Mouse (Mus musculus) CD4-positive, CD25-positive, alpha-beta regulatory T cell, adult 2 months (primary cell): ENCODE measurements around the gene Lypd4.
A peak's percentile ranks its signal among the peaks of the same experiment; 100 is the strongest.
"Not testable (repeated sequence)": the region's sequence is repeated elsewhere in the genome, so short reads cannot be mapped to it uniquely, and the experiment has no call there.

Source experiments
- DNase-seq: peaks from one replicate; pipeline ENCODE4 v3.0.0-alpha.2; 2012; ENCODE audit warnings: low read depth, low spot score

Gene Lypd4

GRCm38 (mm10) chr7:24869532-24870165 is at the start of gene Lypd4, which contains the start of gene Dmrtc2:
TSS of gene Lypd4 (minus strand) at chr7:24869941.
TSS of gene Dmrtc2 (plus strand) at chr7:24870057.
- no peak for DNase-seq

- no peak for DNase-seq
Measured at GRCm38 (mm10) chr7:24918763-24919323, 49.1 kb upstream of the Lypd4 start.

GRCm38 (mm10) chr7:24912480-24912879 is 42.7 kb upstream of the Lypd4 start:
- DNase-seq = no peak

- DNase-seq = peak; percentile 87
Measured at GRCm38 (mm10) chr7:24907211-24907748, 37.5 kb upstream of the Lypd4 start.

GRCm38 (mm10) chr7:24906551-24906950 is 36.8 kb upstream of the Lypd4 start:
- DNase-seq = peak; percentile 49

GRCm38 (mm10) chr7:24904936-24905335 is 35.2 kb upstream of the Lypd4 start:
- DNase-seq = peak; percentile 81

GRCm38 (mm10) chr7:24904070-24904483 is 34.3 kb upstream of the Lypd4 start:
- peak; percentile 97 for DNase-seq

- DNase-seq = peak; percentile 44
Measured at GRCm38 (mm10) chr7:24903444-24903825, 33.7 kb upstream of the Lypd4 start.

- DNase-seq = peak; percentile 85
Measured at GRCm38 (mm10) chr7:24902630-24903443, 33.1 kb upstream of the Lypd4 start, which contains the start of gene Arhgef1. TSS of gene Arhgef1 (plus strand) at chr7:24902912.

GRCm38 (mm10) chr7:24902264-24902629 is 32.5 kb upstream of the Lypd4 start:
- no peak for DNase-seq

- peak; percentile 79 for DNase-seq
Measured at GRCm38 (mm10) chr7:24901842-24902241, 32.1 kb upstream of the Lypd4 start.

- DNase-seq = peak; percentile 37
Measured at GRCm38 (mm10) chr7:24901114-24901513, 31.4 kb upstream of the Lypd4 start.

- no peak for DNase-seq
Measured at GRCm38 (mm10) chr7:24897959-24898358, 28.2 kb upstream of the Lypd4 start.

- no peak for DNase-seq
Measured at GRCm38 (mm10) chr7:24897224-24897623, 27.5 kb upstream of the Lypd4 start, which contains the start of gene Cd79a. TSS of gene Cd79a (plus strand) at chr7:24897381.

- DNase-seq = no peak
Measured at GRCm38 (mm10) chr7:24896269-24896668, 26.5 kb upstream of the Lypd4 start.

GRCm38 (mm10) chr7:24895749-24896148 is 26.0 kb upstream of the Lypd4 start:
- DNase-seq = not testable (repeated sequence)

GRCm38 (mm10) chr7:24892125-24892583 is 22.4 kb upstream of the Lypd4 start:
- DNase-seq = peak; percentile 44

GRCm38 (mm10) chr7:24891241-24892124 is 21.7 kb upstream of the Lypd4 start:
- no peak for DNase-seq

- peak; percentile 90 for DNase-seq
Measured at GRCm38 (mm10) chr7:24890281-24891216, 20.8 kb upstream of the Lypd4 start.
